Mouse (Mus musculus): ENCODE measurements around the gene Slc25a45.

DNA sequence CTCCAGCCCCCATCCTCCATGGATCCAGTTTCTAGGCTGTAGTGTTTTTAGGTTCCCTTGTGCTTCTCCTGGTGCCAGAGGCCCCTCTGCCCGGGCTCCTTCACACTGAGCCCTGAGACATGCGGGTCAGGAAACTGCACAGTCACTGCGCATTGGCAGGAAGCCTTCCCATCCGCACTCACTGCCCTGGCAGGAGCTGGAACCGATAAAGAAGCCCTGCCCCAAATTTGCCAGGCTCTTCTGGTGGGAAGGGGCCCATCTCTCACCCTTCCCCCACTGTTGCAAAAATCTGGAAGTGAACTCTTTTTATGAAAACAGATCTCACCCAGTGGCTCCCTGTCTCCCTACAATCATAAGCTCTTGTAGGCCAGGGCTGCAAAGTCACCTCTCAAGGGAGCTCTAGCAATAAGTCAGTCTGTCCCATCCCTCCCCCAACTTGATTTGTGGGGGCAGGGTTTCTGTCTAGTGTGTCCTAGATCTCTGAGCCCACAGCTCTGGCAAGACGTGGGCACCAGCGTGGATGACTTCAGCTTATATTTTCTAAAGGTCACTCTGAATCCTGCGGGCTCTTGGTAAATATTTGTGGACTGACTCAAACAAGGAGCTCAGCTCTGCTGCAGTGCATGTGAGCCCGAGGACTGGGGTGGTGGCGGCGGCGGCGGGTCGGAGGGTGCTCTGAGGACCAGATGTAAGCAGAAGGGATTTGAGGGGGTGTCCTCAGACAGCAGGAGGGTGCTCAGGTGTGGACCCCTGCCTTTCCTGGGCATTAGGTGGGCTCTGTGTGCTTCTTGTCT lies 29.4 kb upstream of the Slc25a45 start:
- TF ChIP-seq CTCF (IDR thresholded peaks at IDR 0.05; ENCODE audit: control insufficient read depth, insufficient read depth, insufficient replicate concordance, low read depth, low read length) (no peak), POLR2A (IDR thresholded peaks at IDR 0.05; ENCODE audit: control insufficient read depth, low read depth, low read length) (no peak)
